Mouse (Mus musculus): ENCODE measurements at regions not wholly inside any gene's neighbourhood (a gene's known extent, or its start where the extent isn't known, plus 50 kb on each side); places are given as distances from the start of the nearest gene placed in this dataset.

DNA sequence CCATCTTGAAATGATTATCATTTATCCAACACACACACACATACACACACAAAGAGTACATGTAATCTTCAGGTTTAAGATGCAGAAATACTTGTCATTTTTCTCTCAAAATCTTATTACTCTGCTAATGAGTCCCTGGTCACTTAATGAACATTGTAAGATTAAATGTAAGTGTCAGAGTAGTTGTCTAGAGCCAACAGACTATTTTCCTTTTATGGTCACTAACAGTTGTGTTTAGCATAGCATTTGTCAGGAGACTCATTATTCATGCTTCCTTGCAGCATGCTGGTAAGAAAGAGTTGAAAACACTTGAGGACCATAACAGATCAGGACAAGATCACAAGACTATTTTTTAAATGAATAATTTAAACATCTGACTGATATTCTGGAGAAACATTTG is 618.3 kb downstream of the Rapgef2 start:
- ATAC-seq (no peak), DNase-seq (ENCODE audit: low spot score) (no peak)
- Histone ChIP-seq H3K4me3 (ENCODE audit: low read depth, low read length) (no peak overlapping the region), H3K9ac (ENCODE audit: low read length) (no peak overlapping the region), H3K4me2 (ENCODE audit: low read length) (no peak overlapping the region), H3K27ac (ENCODE audit: low read depth, low read length) (no peak overlapping the region), H3K4me1 (ENCODE audit: control insufficient read depth, insufficient read depth, low read length) (no peaks in the 10 kb centered on the region), H3K9me3 (replicated peaks; ENCODE audit: control insufficient read depth, low read length) (no peaks in the 10 kb centered on the region), H3K27me3 (replicated peaks; ENCODE audit: control insufficient read depth, insufficient read depth, low read length) (no peaks in the 10 kb centered on the region), H3K36me3 (ENCODE audit: control insufficient read depth, insufficient read depth, low read length) (no peaks in the 10 kb centered on the region)

GRCm38 (mm10) chr3:78667374-78668023 is 618.8 kb downstream of the Rapgef2 start:
- Histone ChIP-seq H3K4me2 (ENCODE audit: low read length) (no peak overlapping the region), H3K4me1 (ENCODE audit: control insufficient read depth, insufficient read depth, low read length) (no peaks in the 10 kb centered on the region), H3K9me3 (replicated peaks; ENCODE audit: control insufficient read depth, low read length) (no peaks in the 10 kb centered on the region), H3K27ac (ENCODE audit: low read depth, low read length) (no peak overlapping the region), H3K36me3 (ENCODE audit: control insufficient read depth, insufficient read depth, low read length) (no peaks in the 10 kb centered on the region), H3K27me3 (replicated peaks; ENCODE audit: control insufficient read depth, insufficient read depth, low read length) (no peaks in the 10 kb centered on the region), H3K4me3 (ENCODE audit: low read depth, low read length) (no peak overlapping the region), H3K9ac (ENCODE audit: low read length) (no peak overlapping the region)
- 89% methylated on average over 4 of the region's 4 CpGs for WGBS
- no peak for DNase-seq (ENCODE audit: low spot score)
- ATAC-seq, result no peak

DNA sequence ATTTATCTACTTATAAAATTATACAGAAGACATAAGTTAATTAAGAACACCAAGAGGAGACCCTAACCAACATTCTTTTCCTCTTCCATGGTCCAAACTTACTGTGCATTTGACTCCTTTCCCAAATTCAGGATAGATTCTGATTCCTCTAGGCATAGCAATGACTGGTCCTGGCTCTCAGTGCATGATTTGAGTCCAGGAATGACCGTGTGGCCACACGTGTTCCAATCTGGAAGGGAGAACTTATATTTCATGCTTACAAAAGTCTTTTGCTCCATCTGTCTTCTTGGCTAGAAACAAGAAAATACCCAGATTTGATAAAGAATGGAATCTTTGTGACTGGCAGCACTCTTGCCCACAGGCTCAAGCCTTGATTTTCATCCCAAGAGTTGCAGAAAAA is 638.2 kb downstream of the Rapgef2 start:
- Histone ChIP-seq H3K9me3 (replicated peaks; ENCODE audit: control insufficient read depth, low read length) (no peaks in the 10 kb centered on the region), H3K4me3 (ENCODE audit: low read depth, low read length) (no peak overlapping the region), H3K9ac (ENCODE audit: low read length) (no peak overlapping the region), H3K4me1 (ENCODE audit: control insufficient read depth, insufficient read depth, low read length) (no peaks in the 10 kb centered on the region), H3K36me3 (ENCODE audit: control insufficient read depth, insufficient read depth, low read length) (no peaks in the 10 kb centered on the region), H3K27me3 (replicated peaks; ENCODE audit: control insufficient read depth, insufficient read depth, low read length) (no peaks in the 10 kb centered on the region), H3K27ac (ENCODE audit: low read depth, low read length) (no peak overlapping the region), H3K4me2 (ENCODE audit: low read length) (no peak overlapping the region)
- DNase-seq (ENCODE audit: low spot score) (peak; percentile 3), ATAC-seq (no peak)
- WGBS, result 87% methylated on average over 2 of the region's 2 CpGs

DNA sequence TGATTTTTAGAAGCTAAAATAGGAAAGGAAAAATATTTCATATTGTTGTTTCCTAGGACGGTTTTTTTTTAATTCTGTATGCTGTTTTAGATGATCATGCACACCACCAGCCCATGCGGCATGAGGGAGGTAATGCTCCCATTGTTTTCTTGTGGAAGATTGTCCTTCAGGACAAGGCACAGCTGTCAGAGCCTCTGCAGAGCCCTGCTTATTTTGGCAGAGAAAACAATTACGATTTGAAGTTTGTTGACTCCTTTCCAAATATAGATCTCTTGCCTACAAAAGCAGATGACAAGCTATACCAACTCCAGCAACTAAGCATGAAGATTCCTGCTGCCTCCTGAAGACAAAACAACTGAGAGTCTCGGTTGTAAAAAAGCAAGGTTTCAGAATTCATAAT is 650.9 kb downstream of the Rapgef2 start:
- H3K36me3 ChIP-seq (ENCODE audit: control insufficient read depth, insufficient read depth, low read length), result no peaks in the 10 kb centered on the region
- H3K27ac ChIP-seq (ENCODE audit: low read depth, low read length), result no peak overlapping the region
- 67% methylated on average over 4 of the region's 4 CpGs for WGBS
- no peaks in the 10 kb centered on the region for H3K4me1 ChIP-seq (ENCODE audit: control insufficient read depth, insufficient read depth, low read length)
- no peaks in the 10 kb centered on the region for H3K27me3 ChIP-seq (replicated peaks; ENCODE audit: control insufficient read depth, insufficient read depth, low read length)
- H3K9ac ChIP-seq (ENCODE audit: low read length), result no peak overlapping the region
- DNase-seq (ENCODE audit: low spot score) (no peak), ATAC-seq (no peak)
- no peaks in the 10 kb centered on the region for H3K9me3 ChIP-seq (replicated peaks; ENCODE audit: control insufficient read depth, low read length)
- no peak overlapping the region for H3K4me3 ChIP-seq (ENCODE audit: low read depth, low read length)
- H3K4me2 ChIP-seq (ENCODE audit: low read length), result no peak overlapping the region

- DNase-seq (ENCODE audit: low spot score), result peak; percentile 66
- Histone ChIP-seq H3K4me1 (ENCODE audit: control insufficient read depth, insufficient read depth, low read length) (no peaks in the 10 kb centered on the region), H3K36me3 (ENCODE audit: control insufficient read depth, insufficient read depth, low read length) (no peaks in the 10 kb centered on the region), H3K9me3 (replicated peaks; ENCODE audit: control insufficient read depth, low read length) (no peaks in the 10 kb centered on the region), H3K4me2 (ENCODE audit: low read length) (no peak overlapping the region), H3K4me3 (ENCODE audit: low read depth, low read length) (no peak overlapping the region), H3K9ac (ENCODE audit: low read length) (no peak overlapping the region), H3K27ac (ENCODE audit: low read depth, low read length) (no peak overlapping the region), H3K27me3 (replicated peaks; ENCODE audit: control insufficient read depth, insufficient read depth, low read length) (no peaks in the 10 kb centered on the region)
- 39% methylated on average over 3 of the region's 3 CpGs for WGBS
- peak; percentile 58; the same call in 1 of the 2 replicates for ATAC-seq
These were observed 667.4 kb downstream of the Rapgef2 start for GRCm38 (mm10) chr3:78618900-78619299.

DNA sequence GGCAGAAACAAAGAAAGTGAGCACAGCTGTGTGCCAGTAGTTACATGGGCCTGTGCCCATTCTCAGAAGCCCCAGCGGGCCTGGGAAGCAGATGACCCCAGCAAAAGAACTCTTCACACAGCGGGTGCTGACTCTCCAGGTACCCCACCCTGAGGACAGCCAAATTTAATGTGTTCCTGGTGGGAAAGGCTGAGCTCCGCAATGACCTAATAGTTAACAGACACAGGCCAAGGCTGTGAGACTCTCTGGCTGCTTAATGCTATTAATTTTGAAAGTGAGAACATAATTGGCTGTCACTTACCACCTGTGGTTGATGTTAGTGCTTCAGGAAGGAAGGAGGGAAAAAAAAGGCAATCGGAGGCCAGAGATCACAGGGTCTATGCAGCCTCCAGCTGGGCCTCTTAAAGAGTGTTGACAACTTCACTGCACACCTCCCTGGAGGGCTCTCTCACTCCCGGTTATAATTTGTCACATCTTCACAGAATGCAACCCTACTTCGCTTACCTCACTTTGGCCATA is 691.5 kb downstream of the Rapgef2 start:
- DNase-seq (ENCODE audit: low spot score) (peak; percentile 55), ATAC-seq (peak; percentile 84)
- Histone ChIP-seq H3K27me3 (replicated peaks; ENCODE audit: control insufficient read depth, insufficient read depth, low read length) (no peaks in the 10 kb centered on the region), H3K9ac (ENCODE audit: low read length) (no peak overlapping the region), H3K4me3 (ENCODE audit: low read depth, low read length) (no peak overlapping the region), H3K9me3 (replicated peaks; ENCODE audit: control insufficient read depth, low read length) (no peaks in the 10 kb centered on the region), H3K27ac (ENCODE audit: low read depth, low read length) (no peak overlapping the region), H3K4me1 (ENCODE audit: control insufficient read depth, insufficient read depth, low read length) (no peaks in the 10 kb centered on the region; the same call in 1 of the 2 replicates), H3K36me3 (ENCODE audit: control insufficient read depth, insufficient read depth, low read length) (no peaks in the 10 kb centered on the region), H3K4me2 (ENCODE audit: low read length) (no peak overlapping the region)
- WGBS, result 17% methylated on average over 6 of the region's 6 CpGs

DNA sequence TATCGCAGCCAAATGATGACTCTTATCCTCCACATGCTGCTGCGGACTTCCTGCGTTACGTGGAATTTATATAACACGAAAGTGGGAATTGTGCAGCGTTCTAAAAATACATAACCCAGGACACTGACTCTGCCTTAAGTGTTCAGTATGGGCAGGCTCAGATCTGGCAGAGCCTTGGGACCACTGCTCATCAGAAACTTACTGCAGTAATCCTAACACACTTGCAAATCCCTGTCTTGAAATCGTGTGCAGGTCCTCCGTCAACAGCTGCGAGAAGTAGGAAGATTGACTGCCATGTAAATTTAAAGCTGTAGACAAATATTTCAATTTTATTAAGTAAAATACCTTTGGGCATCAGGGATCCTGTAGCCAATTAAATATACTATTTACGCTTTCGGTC is 692.0 kb downstream of the Rapgef2 start:
- Histone ChIP-seq H3K4me2 (ENCODE audit: low read length) (no peak overlapping the region), H3K27ac (ENCODE audit: low read depth, low read length) (no peak overlapping the region), H3K36me3 (ENCODE audit: control insufficient read depth, insufficient read depth, low read length) (no peaks in the 10 kb centered on the region), H3K9ac (ENCODE audit: low read length) (no peak overlapping the region), H3K9me3 (replicated peaks; ENCODE audit: control insufficient read depth, low read length) (no peaks in the 10 kb centered on the region), H3K27me3 (replicated peaks; ENCODE audit: control insufficient read depth, insufficient read depth, low read length) (no peaks in the 10 kb centered on the region), H3K4me1 (ENCODE audit: control insufficient read depth, insufficient read depth, low read length) (no peaks in the 10 kb centered on the region; the same call in 1 of the 2 replicates), H3K4me3 (ENCODE audit: low read depth, low read length) (no peak overlapping the region)
- ATAC-seq, result peak; percentile 34; the same call in 1 of the 2 replicates
- DNase-seq (ENCODE audit: low spot score), result no peak
- WGBS, result 83% methylated on average over 11 of the region's 11 CpGs

GRCm38 (mm10) chr3:78586639-78587038 is 699.7 kb downstream of the Rapgef2 start:
- DNase-seq (ENCODE audit: low spot score), result peak; percentile 17
- H3K27me3 ChIP-seq (replicated peaks; ENCODE audit: control insufficient read depth, insufficient read depth, low read length), result no peaks in the 10 kb centered on the region
- H3K27ac ChIP-seq (ENCODE audit: low read depth, low read length), result no peak overlapping the region
- 53% methylated on average over 1 of the region's 1 CpGs for WGBS
- H3K9me3 ChIP-seq (replicated peaks; ENCODE audit: control insufficient read depth, low read length), result no peaks in the 10 kb centered on the region
- no peaks in the 10 kb centered on the region for H3K4me1 ChIP-seq (ENCODE audit: control insufficient read depth, insufficient read depth, low read length)
- ATAC-seq, result peak; percentile 58
- no peaks in the 10 kb centered on the region for H3K36me3 ChIP-seq (ENCODE audit: control insufficient read depth, insufficient read depth, low read length)
- no peak overlapping the region for H3K9ac ChIP-seq (ENCODE audit: low read length)
- H3K4me2 ChIP-seq (ENCODE audit: low read length), result no peak overlapping the region
- H3K4me3 ChIP-seq (ENCODE audit: low read depth, low read length), result no peak overlapping the region

DNA sequence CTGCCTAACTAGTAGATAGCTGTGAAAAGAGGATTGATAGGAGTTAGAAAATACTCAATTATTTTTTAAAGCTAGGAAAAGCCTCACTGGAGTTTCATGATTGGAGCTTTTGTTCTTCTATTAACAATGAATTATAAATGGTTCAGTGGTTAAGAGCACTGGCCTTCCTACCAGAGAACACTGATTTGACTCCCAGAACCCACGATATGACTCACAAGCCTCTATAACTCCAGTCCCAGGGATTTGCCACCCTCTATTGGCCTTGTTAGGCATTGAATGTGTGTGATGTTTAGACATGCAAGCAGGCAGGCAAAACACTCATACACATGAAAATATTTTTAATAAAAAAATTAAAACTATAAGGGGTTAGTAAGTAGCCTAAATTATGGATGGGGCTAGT is 704.4 kb downstream of the Rapgef2 start:
- ATAC-seq (peak; percentile 55; the same call in 1 of the 2 replicates), DNase-seq (ENCODE audit: low spot score) (peak; percentile 45)
- 10% methylated on average over 1 of the region's 1 CpGs for WGBS
- Histone ChIP-seq H3K4me2 (ENCODE audit: low read length) (no peak overlapping the region), H3K9ac (ENCODE audit: low read length) (no peak overlapping the region), H3K9me3 (replicated peaks; ENCODE audit: control insufficient read depth, low read length) (no peaks in the 10 kb centered on the region), H3K27me3 (replicated peaks; ENCODE audit: control insufficient read depth, insufficient read depth, low read length) (no peaks in the 10 kb centered on the region), H3K27ac (ENCODE audit: low read depth, low read length) (no peak overlapping the region), H3K4me1 (ENCODE audit: control insufficient read depth, insufficient read depth, low read length) (0 out of 2 replicates have a peak, but pooled peaks cover 3% of the 10 kb centered on the region), H3K36me3 (ENCODE audit: control insufficient read depth, insufficient read depth, low read length) (no peaks in the 10 kb centered on the region), H3K4me3 (ENCODE audit: low read depth, low read length) (no peak overlapping the region)
